Mouse (Mus musculus): Measurements from ENCODE around the gene Mrpl53. TPM values are rescaled to one million over a fixed set of nuclear protein-coding genes. Genes with fewer than 3 reads are reported as not detected.
A peak's percentile ranks its signal among the peaks of the same experiment; 100 is the strongest.

The Mrpl53 gene
- polyA plus RNA-seq, 1 experiment, result 82.0 TPM

- TF ChIP-seq CTCF (IDR thresholded peaks at IDR 0.05; ENCODE audit: extremely low read depth, insufficient read length, insufficient replicate concordance, low read depth, low read length) (peak; percentile 9; the same call in 1 of the 2 replicates), POLR2A (IDR thresholded peaks at IDR 0.05; ENCODE audit: low read depth, low read length) (peak; percentile 45)
- WGBS, result 1% methylated on average over 12 of the region's 12 CpGs
- Histone ChIP-seq H3K4me3 (ENCODE audit: low read depth, low read length) (peak overlapping the region; percentile 83), H3K27me3 (ENCODE audit: control insufficient read depth, insufficient read depth, low read length) (no peaks in the 10 kb centered on the region), H3K36me3 (ENCODE audit: control insufficient read depth, insufficient read depth, low read length) (peaks cover 6% of the 10 kb centered on the region; the same call in 1 of the 2 replicates), H3K4me1 (ENCODE audit: control insufficient read depth, insufficient read depth, insufficient read length, low read length) (peaks cover 22% of the 10 kb centered on the region), H3K27ac (ENCODE audit: insufficient read depth, low read depth, low read length) (peak overlapping the region; percentile 93)
Measured at GRCm38 (mm10) chr6:83137576-83137950, 28.7 kb downstream of the Mrpl53 start.

GRCm38 (mm10) chr6:83138056-83138455, 29.2 kb downstream of the Mrpl53 start:
- no peaks in the 10 kb centered on the region for H3K27me3 ChIP-seq (ENCODE audit: control insufficient read depth, insufficient read depth, low read length)

GRCm38 (mm10) chr6:83140044-83140443, 31.2 kb downstream of the Mrpl53 start:
- TF ChIP-seq CTCF (IDR thresholded peaks at IDR 0.05; ENCODE audit: extremely low read depth, insufficient read length, insufficient replicate concordance, low read depth, low read length), result no peak
- no peak for TF ChIP-seq POLR2A (IDR thresholded peaks at IDR 0.05; ENCODE audit: low read depth, low read length)
- Histone ChIP-seq H3K4me3 (ENCODE audit: low read depth, low read length) (no peak overlapping the region), H3K36me3 (ENCODE audit: control insufficient read depth, insufficient read depth, low read length) (peaks cover 6% of the 10 kb centered on the region; the same call in 1 of the 2 replicates), H3K27ac (ENCODE audit: insufficient read depth, low read depth, low read length) (no peak overlapping the region), H3K4me1 (ENCODE audit: control insufficient read depth, insufficient read depth, insufficient read length, low read length) (peaks cover 11% of the 10 kb centered on the region), H3K27me3 (ENCODE audit: control insufficient read depth, insufficient read depth, low read length) (no peaks in the 10 kb centered on the region)
- WGBS, result 91% methylated on average over 8 of the region's 8 CpGs

More at GRCm38 (mm10) chr6:83138056-83138455, 29.2 kb downstream of the Mrpl53 start:
- no peak for TF ChIP-seq CTCF (IDR thresholded peaks at IDR 0.05; ENCODE audit: extremely low read depth, insufficient read length, insufficient replicate concordance, low read depth, low read length)
- no peak for TF ChIP-seq POLR2A (IDR thresholded peaks at IDR 0.05; ENCODE audit: low read depth, low read length)
- 9% methylated on average over 11 of the region's 11 CpGs for WGBS
- Histone ChIP-seq H3K4me1 (ENCODE audit: control insufficient read depth, insufficient read depth, insufficient read length, low read length) (peaks cover 21% of the 10 kb centered on the region), H3K36me3 (ENCODE audit: control insufficient read depth, insufficient read depth, low read length) (peaks cover 6% of the 10 kb centered on the region; the same call in 1 of the 2 replicates), H3K27ac (ENCODE audit: insufficient read depth, low read depth, low read length) (peak overlapping the region; percentile 93), H3K4me3 (ENCODE audit: low read depth, low read length) (peak overlapping the region; percentile 83)

- H3K27ac ChIP-seq (ENCODE audit: insufficient read depth, low read depth, low read length), result no peak overlapping the region
- H3K27me3 ChIP-seq (ENCODE audit: control insufficient read depth, insufficient read depth, low read length), result no peaks in the 10 kb centered on the region
- H3K4me1 ChIP-seq (ENCODE audit: control insufficient read depth, insufficient read depth, insufficient read length, low read length), result peaks cover 9% of the 10 kb centered on the region
- no peak for TF ChIP-seq POLR2A (IDR thresholded peaks at IDR 0.05; ENCODE audit: low read depth, low read length)
- H3K4me3 ChIP-seq (ENCODE audit: low read depth, low read length), result no peak overlapping the region
- 67% methylated on average over 4 of the region's 4 CpGs for WGBS
- peaks cover 6% of the 10 kb centered on the region; the same call in 1 of the 2 replicates for H3K36me3 ChIP-seq (ENCODE audit: control insufficient read depth, insufficient read depth, low read length)
Measured at GRCm38 (mm10) chr6:83141636-83142035, 32.8 kb downstream of the Mrpl53 start.

- WGBS, result 58% methylated on average over 41 of the region's 41 CpGs
- Histone ChIP-seq H3K4me3 (ENCODE audit: low read depth, low read length) (no peak overlapping the region), H3K27me3 (ENCODE audit: control insufficient read depth, insufficient read depth, low read length) (no peaks in the 10 kb centered on the region), H3K27ac (ENCODE audit: insufficient read depth, low read depth, low read length) (no peak overlapping the region), H3K4me1 (ENCODE audit: control insufficient read depth, insufficient read depth, insufficient read length, low read length) (peaks cover 9% of the 10 kb centered on the region), H3K36me3 (ENCODE audit: control insufficient read depth, insufficient read depth, low read length) (peaks cover 10% of the 10 kb centered on the region; the same call in 1 of the 2 replicates)
- no peak for TF ChIP-seq CTCF (IDR thresholded peaks at IDR 0.05; ENCODE audit: extremely low read depth, insufficient read length, insufficient replicate concordance, low read depth, low read length)
- TF ChIP-seq POLR2A (IDR thresholded peaks at IDR 0.05; ENCODE audit: low read depth, low read length), result no peak
Measured at GRCm38 (mm10) chr6:83142211-83142731, 33.4 kb downstream of the Mrpl53 start.

- WGBS, result 87% methylated on average over 11 of the region's 11 CpGs
- TF ChIP-seq POLR2A (IDR thresholded peaks at IDR 0.05; ENCODE audit: low read depth, low read length) (no peak), CTCF (IDR thresholded peaks at IDR 0.05; ENCODE audit: extremely low read depth, insufficient read length, insufficient replicate concordance, low read depth, low read length) (no peak)
- no peak overlapping the region for H3K27ac ChIP-seq (ENCODE audit: insufficient read depth, low read depth, low read length)
- no peak overlapping the region for H3K4me3 ChIP-seq (ENCODE audit: low read depth, low read length)
- peaks cover 16% of the 10 kb centered on the region; the same call in 1 of the 2 replicates for H3K36me3 ChIP-seq (ENCODE audit: control insufficient read depth, insufficient read depth, low read length)
- no peaks in the 10 kb centered on the region for H3K27me3 ChIP-seq (ENCODE audit: control insufficient read depth, insufficient read depth, low read length)
- peaks cover 6% of the 10 kb centered on the region for H3K4me1 ChIP-seq (ENCODE audit: control insufficient read depth, insufficient read depth, insufficient read length, low read length)
Measured at GRCm38 (mm10) chr6:83142886-83143285, 34.0 kb downstream of the Mrpl53 start.

- Histone ChIP-seq H3K4me3 (ENCODE audit: low read depth, low read length) (no peak overlapping the region), H3K4me1 (ENCODE audit: control insufficient read depth, insufficient read depth, insufficient read length, low read length) (0 out of 2 replicates have a peak, but pooled peaks cover 3% of the 10 kb centered on the region), H3K36me3 (ENCODE audit: control insufficient read depth, insufficient read depth, low read length) (peaks cover 20% of the 10 kb centered on the region; the same call in 1 of the 2 replicates), H3K27me3 (ENCODE audit: control insufficient read depth, insufficient read depth, low read length) (no peaks in the 10 kb centered on the region), H3K27ac (ENCODE audit: insufficient read depth, low read depth, low read length) (no peak overlapping the region)
- WGBS, result 53% methylated on average over 2 of the region's 2 CpGs
- TF ChIP-seq CTCF (IDR thresholded peaks at IDR 0.05; ENCODE audit: extremely low read depth, insufficient read length, insufficient replicate concordance, low read depth, low read length) (no peak), POLR2A (IDR thresholded peaks at IDR 0.05; ENCODE audit: low read depth, low read length) (no peak)
Measured at GRCm38 (mm10) chr6:83145209-83145608, 36.4 kb downstream of the Mrpl53 start.
